Mouse (Mus musculus): ENCODE data around the gene Gm21093.
"Not testable (repeated sequence)": the region's sequence is repeated elsewhere in the genome, so short reads cannot be mapped to it uniquely, and the experiment has no call there.

Gm21093 gene

GRCm38 (mm10) chr4:42034626-42035025 is at the start of gene Gm21093:
Gene Gm21093, minus strand, starts transcription at chr4:42034726.
- not testable (repeated sequence) for DNase-seq (ENCODE audit: low spot score)

Data from MN1 (cell line).